Mouse (Mus musculus): Measurements from ENCODE around the gene Ypel1.

Gene Ypel1

GRCm38 (mm10) chr16:17086669-17087193 is 17.2 kb downstream of the Ypel1 start:
- DNase-seq (ENCODE audit: low spot score) = no peak

GRCm38 (mm10) chr16:17088346-17088745 is 18.9 kb downstream of the Ypel1 start:
- DNase-seq (ENCODE audit: low spot score) = peak; percentile 26

DNA sequence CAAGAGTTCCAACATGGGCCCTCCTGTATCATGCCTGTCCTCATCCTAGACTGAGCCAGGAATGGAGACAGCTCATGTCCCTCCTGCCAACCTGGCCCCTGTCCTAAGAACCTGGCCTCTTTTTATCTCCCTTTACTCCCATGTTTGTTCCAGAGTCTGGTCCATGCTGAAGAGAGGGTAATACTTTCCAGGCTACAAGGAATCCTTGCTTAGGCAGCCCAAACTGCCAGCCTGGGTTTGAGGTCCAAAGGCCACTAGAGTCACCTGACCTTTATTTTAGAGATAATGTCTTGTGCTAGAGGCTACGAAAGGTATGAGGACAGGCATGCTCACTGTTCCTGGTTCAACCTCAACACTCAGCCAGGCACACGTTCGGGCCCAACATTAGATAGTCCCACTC is 27.4 kb downstream of the Ypel1 start:
- DNase-seq (ENCODE audit: low spot score) = no peak

DNA sequence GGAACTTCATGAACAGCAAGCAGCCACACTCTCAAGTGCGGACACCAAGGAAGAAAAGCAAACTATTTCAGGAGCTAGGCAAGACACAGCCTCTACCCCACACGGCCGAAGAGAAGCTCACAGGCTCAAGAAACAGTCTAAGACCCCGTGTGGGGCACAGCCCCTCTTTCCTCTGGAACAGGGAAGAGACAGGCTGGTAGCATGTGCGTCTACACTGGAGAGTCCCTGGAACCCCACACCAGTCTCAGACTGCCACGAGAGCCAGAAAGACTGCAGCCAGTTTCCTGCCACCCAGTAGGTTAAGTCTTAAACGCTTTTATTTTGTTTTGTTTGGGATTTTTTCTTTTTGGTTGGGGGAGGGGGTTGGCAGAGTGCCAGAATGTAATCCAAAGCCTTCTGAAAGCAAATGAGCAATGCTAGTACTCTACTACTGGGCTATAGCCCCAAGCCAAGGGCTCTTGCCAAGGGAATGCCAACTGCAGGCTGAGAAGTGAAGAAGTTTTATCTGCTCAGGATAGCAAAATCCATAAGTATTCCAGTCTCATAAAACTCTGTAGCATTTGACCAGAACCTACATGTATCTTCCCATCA is 33.2 kb downstream of the Ypel1 start:
- no peak for DNase-seq (ENCODE audit: low spot score)

DNA sequence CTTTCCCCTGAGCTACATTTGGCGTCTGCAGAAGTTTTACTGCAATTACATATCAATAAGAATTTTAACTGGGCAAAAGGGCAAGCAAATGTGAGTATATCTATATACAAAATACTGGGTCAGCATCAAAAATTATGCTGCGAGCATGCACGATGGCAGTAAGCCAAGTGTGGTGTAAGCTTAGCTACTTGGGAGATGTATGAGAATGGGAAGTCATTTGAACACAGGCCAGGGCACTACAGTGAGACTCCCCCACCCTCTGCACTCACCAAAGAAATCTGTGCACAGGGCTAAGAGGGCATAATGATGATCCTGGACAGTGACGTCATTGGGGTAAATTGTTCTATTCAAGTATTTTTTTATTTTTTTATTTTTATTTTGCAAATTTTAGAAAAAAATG is 35.1 kb downstream of the Ypel1 start:
- no peak for DNase-seq (ENCODE audit: low spot score)

DNA sequence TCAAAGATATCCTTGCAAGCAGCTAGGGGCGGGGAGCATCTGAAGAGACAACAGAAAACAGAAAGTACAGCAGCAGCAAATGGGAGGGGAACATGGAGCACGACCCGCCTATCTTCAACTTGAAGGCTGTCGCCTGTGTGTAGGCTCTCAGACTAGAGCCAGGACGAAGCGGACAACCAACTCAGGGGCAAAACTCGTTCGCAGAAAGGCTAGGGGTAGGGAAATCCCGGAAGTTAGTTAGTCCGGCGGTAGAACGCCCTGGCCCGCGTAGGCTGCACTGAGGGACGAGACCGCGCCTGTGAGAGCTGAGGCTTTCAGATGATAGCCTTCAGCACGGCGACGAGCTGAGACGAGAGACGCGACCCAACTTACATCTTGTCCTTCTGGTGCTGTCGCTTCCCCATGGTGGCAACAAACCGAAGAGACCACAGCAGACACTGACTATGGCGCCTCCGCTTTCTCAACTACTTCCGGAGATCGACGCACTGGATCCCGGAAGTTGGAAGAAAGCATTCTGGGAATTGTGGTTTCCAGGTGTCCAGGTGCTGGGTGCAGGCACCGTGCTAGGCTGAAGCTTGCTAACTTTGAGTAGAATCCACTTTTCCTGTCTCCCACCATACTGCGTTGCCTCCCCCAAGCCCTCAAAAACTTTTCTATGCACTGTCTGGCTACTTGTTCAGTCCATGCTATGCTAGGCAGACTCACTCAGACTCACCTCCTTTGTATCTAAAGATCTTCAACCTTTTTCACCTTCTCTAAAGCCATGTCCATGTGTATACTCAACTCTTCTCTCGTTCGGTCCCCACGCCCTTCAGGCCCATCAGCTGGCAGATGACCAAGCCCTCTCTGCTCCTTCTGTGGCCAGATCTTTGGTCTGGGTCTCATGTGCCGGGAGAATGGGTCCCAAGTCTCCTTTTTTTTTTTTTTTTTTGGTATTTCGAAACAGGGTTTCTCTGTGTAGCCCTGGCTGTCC is 41.6 kb downstream of the Ypel1 start, which contains the start of gene Ppil2:
Gene Ppil2, minus strand, starts transcription at position 487 of the 973 bp plus-strand sequence.
- DNase-seq (ENCODE audit: low spot score) = peak; percentile 93

- no peak for DNase-seq (ENCODE audit: low spot score)
These were observed 47.9 kb downstream of the Ypel1 start for GRCm38 (mm10) chr16:17117309-17117799.

DNA sequence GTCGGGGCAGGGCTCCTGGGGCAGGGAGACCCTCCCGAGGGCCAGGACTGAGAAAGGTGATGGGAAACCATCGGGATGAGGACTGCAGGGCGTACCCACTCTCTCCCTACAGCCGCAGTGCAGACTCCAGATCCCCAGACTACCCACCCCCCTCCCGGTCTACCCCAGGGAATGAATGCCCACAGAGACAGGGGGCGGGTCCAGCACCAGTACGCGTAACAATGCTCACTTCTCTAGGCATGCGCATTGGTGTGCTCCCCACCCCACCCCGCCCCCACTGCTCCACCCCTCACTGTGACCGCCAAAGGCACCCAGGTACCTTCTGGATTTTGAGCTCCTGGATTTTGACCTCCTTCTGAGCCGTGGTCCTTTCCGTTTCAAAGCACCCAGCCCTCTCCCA is 52.1 kb downstream of the Ypel1 start:
- no peak for DNase-seq (ENCODE audit: low spot score)

DNA sequence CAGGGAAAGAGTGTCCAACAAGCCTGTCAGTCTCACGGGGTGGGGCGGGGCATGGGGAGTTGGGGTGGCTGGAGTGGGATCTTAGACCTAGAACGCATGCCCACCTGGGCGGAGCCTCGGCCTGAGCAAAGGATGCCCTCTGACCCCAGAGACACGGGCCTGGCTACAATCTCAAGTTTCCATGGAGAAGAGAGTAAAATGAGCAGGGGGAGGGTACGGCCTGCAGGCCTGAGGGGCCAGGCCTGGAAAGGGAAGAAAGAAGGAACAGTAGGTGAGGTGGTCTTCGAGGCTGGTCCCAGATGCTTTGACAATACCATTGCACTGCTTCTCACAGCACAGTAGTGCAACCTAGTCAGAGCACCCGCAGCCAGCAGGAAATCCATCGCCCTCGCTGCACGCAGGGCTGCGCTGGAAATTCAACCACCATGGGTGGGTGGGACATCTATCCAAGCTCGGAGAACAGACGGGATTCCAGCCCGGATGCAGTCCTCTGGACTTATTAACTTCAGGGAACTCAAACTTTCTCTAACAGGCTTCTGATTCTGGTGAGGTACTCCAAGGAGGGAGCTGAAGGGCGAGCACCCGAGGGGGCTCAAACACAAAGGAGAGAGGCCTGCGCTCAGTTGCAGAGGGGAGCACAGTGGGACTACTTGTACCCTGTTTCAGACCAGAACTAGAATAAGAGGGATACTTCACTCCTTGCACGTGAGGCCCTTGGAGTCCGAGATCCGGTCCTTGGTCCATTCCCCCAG is 54.8 kb downstream of the Ypel1 start:
- DNase-seq (ENCODE audit: low spot score) = peak; percentile 95

- peak; percentile 97 for DNase-seq (ENCODE audit: low spot score)
These were observed 55.5 kb downstream of the Ypel1 start, which contains the start of gene 2610318N02Rik for GRCm38 (mm10) chr16:17124871-17125520. TSS of gene 2610318N02Rik (minus strand) at chr16:17125167.

DNA sequence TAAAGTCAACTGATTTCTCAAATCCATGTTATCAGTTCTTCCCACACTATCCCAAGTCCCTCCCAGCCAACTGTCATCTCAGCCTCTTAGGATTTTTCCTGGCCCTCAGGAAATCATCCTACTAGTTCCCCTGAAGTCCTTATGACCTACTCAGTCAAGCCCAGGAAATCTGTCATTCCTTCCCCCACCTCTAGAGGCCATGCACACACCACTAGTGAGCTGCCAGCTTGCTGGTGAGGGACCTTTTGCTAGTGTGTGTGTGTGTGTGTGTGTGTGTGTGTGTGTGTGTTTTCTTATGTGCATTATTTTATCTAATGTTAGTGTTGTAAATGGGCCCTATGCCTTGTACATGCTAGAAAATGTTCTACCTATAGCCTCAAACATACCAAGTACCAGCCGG is 57.8 kb downstream of the Ypel1 start:
- peak; percentile 65 for DNase-seq (ENCODE audit: low spot score)

DNA sequence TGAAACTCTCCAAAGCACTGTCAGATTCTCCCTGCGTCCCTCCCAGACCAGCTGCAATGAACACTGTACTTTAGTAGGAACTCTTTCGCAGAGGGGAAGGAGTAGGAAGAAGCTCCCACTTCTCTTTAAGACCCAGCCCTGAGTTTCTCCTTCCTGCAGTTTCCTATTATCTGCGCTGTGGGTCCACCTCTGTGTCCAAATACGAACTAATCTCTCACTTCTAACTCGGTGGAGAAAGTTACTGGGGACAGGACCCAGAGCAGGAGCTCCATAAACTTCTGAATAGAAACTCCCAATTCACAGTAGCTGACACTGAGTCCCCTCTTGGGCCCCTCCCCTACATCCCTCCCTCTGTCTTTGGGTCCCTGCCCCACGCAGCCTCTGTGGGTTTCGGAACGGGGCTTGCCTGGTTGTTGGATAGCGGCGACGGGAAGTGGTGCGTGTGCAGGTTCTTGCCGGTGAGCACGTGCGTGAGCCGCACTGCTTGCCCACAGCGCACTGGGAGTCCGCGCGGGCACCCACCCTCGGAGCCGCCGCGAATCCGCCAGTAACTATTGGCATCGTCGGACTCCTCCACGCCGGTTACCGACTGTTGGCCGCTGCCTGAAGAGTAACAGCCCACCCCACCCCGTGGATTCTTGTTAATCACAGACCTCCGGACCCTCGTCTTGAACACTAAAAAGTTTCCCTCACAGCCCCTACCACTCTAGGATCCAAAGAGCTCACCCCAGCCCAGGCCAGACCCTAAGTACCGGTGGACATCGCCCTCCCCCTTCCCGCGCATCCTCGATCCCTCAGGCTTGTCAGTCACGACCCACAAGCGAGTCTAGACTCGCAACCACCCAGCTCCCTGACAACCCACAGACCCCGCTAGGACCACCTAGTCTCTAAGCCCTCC is 61.9 kb downstream of the Ypel1 start:
- DNase-seq (ENCODE audit: low spot score) = no peak

DNA sequence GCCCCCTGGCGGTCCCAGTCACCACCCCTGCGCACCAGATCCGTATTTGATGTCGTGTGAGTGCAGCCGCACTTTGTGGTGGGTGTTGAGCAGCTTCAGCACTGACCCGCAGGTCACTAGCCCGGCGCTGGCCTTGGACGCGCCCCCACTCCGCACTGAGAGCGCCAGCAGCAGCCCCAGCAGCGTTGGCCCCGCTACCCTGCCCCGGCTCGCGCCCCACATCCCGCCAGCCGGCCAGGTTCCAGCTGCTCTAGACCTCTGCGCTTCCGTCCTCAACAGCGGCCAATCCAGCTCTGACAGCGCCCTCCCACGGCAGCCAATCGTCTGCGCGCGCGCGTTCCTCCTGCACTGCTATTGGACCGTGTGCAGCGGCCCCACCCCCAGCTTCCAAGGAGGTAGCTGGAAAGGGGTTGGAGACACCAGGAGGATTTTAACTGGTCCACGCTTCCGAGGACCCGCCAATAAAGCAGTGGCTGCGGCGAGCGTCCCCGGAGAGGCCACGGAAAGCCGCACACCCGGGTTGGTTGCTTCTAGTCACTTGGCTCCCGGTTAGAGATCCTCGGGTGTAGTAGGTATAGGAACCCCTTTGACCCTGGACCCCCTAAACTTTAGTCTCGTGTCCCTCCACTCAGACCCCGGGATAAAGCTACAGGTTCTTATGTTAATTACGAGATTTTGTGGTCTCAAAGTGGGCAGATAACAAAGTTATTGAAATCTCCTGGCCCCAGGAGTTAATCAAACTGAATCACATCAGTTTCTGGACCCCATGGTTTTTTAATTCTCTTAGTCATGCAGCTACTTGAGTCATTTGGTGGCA is 62.8 kb downstream of the Ypel1 start, which contains the start of gene Sdf2l1:
Gene Sdf2l1, minus strand, starts transcription at position 295 of the 817 bp plus-strand sequence.
- DNase-seq (ENCODE audit: low spot score) = peak; percentile 99

GRCm38 (mm10) chr16:17132906-17133200 is 63.4 kb downstream of the Ypel1 start:
- DNase-seq (ENCODE audit: low spot score) = peak; percentile 60
